Mouse (Mus musculus): Measurements from ENCODE around the gene Prrg2. TPM values are rescaled to one million over a fixed set of nuclear protein-coding genes. Genes with fewer than 3 reads are reported as not detected.
A peak's percentile ranks its signal among the peaks of the same experiment; 100 is the strongest.

Gene Prrg2
- polyA plus RNA-seq, 1 experiment from 2014 or later, result 20.4 TPM

GRCm38 (mm10) chr7:45077322-45077721 lies 14.8 kb upstream of the Prrg2 start:
- Histone ChIP-seq H3K27ac (ENCODE audit: low read depth) (no peak overlapping the region), H3K9ac (replicated peaks) (no peak overlapping the region), H3K4me2 (ENCODE audit: low read depth, low read length) (no peak overlapping the region), H3K4me3 (ENCODE audit: low read depth, low read length) (no peak overlapping the region), H3K4me1 (ENCODE audit: insufficient read depth) (0 out of 2 replicates have a peak, but pooled peaks cover 4% of the 10 kb centered on the region), H3K27me3 (ENCODE audit: insufficient read depth, low read length) (no peaks in the 10 kb centered on the region), H3K9me3 (ENCODE audit: low read length) (no peaks in the 10 kb centered on the region), H3K36me3 (replicated peaks; ENCODE audit: insufficient read depth, low read length) (peaks cover 20% of the 10 kb centered on the region)
- ATAC-seq (no peak), DNase-seq (no peak)
- 92% methylated on average over 14 of the region's 14 CpGs for WGBS (ENCODE audit: insufficient replicate concordance)
- no peak for TF ChIP-seq EP300 (IDR thresholded peaks at IDR 0.05; ENCODE audit: low read depth)
- no peak for TF ChIP-seq CTCF (IDR thresholded peaks at IDR 0.05; ENCODE audit: low read depth)

- Histone ChIP-seq H3K27ac (ENCODE audit: low read depth) (no peak overlapping the region), H3K36me3 (replicated peaks; ENCODE audit: insufficient read depth, low read length) (peaks cover 20% of the 10 kb centered on the region), H3K9me3 (ENCODE audit: low read length) (no peaks in the 10 kb centered on the region), H3K9ac (replicated peaks) (no peak overlapping the region), H3K4me1 (ENCODE audit: insufficient read depth) (0 out of 2 replicates have a peak, but pooled peaks cover 4% of the 10 kb centered on the region), H3K27me3 (ENCODE audit: insufficient read depth, low read length) (no peaks in the 10 kb centered on the region), H3K4me3 (ENCODE audit: low read depth, low read length) (no peak overlapping the region), H3K4me2 (ENCODE audit: low read depth, low read length) (no peak overlapping the region)
- 87% methylated on average over 30 of the region's 30 CpGs for WGBS (ENCODE audit: insufficient replicate concordance)
- TF ChIP-seq CTCF (IDR thresholded peaks at IDR 0.05; ENCODE audit: low read depth) (no peak), EP300 (IDR thresholded peaks at IDR 0.05; ENCODE audit: low read depth) (no peak)
- DNase-seq, result no peak
- no peak for ATAC-seq
Observed at GRCm38 (mm10) chr7:45076501-45076900, 14.0 kb upstream of the Prrg2 start.

- TF ChIP-seq CTCF (IDR thresholded peaks at IDR 0.05; ENCODE audit: low read depth), result no peak
- TF ChIP-seq EP300 (IDR thresholded peaks at IDR 0.05; ENCODE audit: low read depth), result no peak
- Histone ChIP-seq H3K4me1 (ENCODE audit: insufficient read depth) (0 out of 2 replicates have a peak, but pooled peaks cover 4% of the 10 kb centered on the region), H3K9ac (replicated peaks) (no peak overlapping the region), H3K36me3 (replicated peaks; ENCODE audit: insufficient read depth, low read length) (peaks cover 20% of the 10 kb centered on the region), H3K4me3 (ENCODE audit: low read depth, low read length) (no peak overlapping the region), H3K27ac (ENCODE audit: low read depth) (no peak overlapping the region), H3K9me3 (ENCODE audit: low read length) (no peaks in the 10 kb centered on the region), H3K4me2 (ENCODE audit: low read depth, low read length) (no peak overlapping the region), H3K27me3 (ENCODE audit: insufficient read depth, low read length) (no peaks in the 10 kb centered on the region)
- DNase-seq (no peak), ATAC-seq (peak; percentile 67)
- WGBS (ENCODE audit: insufficient replicate concordance), result 63% methylated on average over 4 of the region's 4 CpGs
Observed at GRCm38 (mm10) chr7:45075405-45075804, 12.9 kb upstream of the Prrg2 start.

- Histone ChIP-seq H3K36me3 (replicated peaks; ENCODE audit: insufficient read depth, low read length) (peaks cover 20% of the 10 kb centered on the region), H3K27ac (ENCODE audit: low read depth) (no peak overlapping the region), H3K4me1 (ENCODE audit: insufficient read depth) (0 out of 2 replicates have a peak, but pooled peaks cover 4% of the 10 kb centered on the region), H3K27me3 (ENCODE audit: insufficient read depth, low read length) (no peaks in the 10 kb centered on the region), H3K9ac (replicated peaks) (no peak overlapping the region), H3K4me3 (ENCODE audit: low read depth, low read length) (no peak overlapping the region), H3K9me3 (ENCODE audit: low read length) (no peaks in the 10 kb centered on the region), H3K4me2 (ENCODE audit: low read depth, low read length) (no peak overlapping the region)
- DNase-seq, result no peak
- ATAC-seq, result no peak
- no peak for TF ChIP-seq EP300 (IDR thresholded peaks at IDR 0.05; ENCODE audit: low read depth)
- TF ChIP-seq CTCF (IDR thresholded peaks at IDR 0.05; ENCODE audit: low read depth), result no peak
- 77% methylated on average over 12 of the region's 12 CpGs for WGBS (ENCODE audit: insufficient replicate concordance)
Observed at GRCm38 (mm10) chr7:45073949-45074348, 11.5 kb upstream of the Prrg2 start.

GRCm38 (mm10) chr7:45073171-45073707 lies 10.8 kb upstream of the Prrg2 start:
- no peak overlapping the region for H3K9ac ChIP-seq (replicated peaks)
- no peak overlapping the region for H3K4me3 ChIP-seq (ENCODE audit: low read depth, low read length)
- DNase-seq (no peak), ATAC-seq (no peak)
- H3K27me3 ChIP-seq (ENCODE audit: insufficient read depth, low read length), result no peaks in the 10 kb centered on the region
- H3K27ac ChIP-seq (ENCODE audit: low read depth), result no peak overlapping the region
- peaks cover 20% of the 10 kb centered on the region for H3K36me3 ChIP-seq (replicated peaks; ENCODE audit: insufficient read depth, low read length)
- TF ChIP-seq EP300 (IDR thresholded peaks at IDR 0.05; ENCODE audit: low read depth) (no peak), CTCF (IDR thresholded peaks at IDR 0.05; ENCODE audit: low read depth) (no peak)
- H3K4me1 ChIP-seq (ENCODE audit: insufficient read depth), result 0 out of 2 replicates have a peak, but pooled peaks cover 4% of the 10 kb centered on the region
- no peaks in the 10 kb centered on the region for H3K9me3 ChIP-seq (ENCODE audit: low read length)
- 53% methylated on average over 7 of the region's 7 CpGs for WGBS (ENCODE audit: insufficient replicate concordance)
- no peak overlapping the region for H3K4me2 ChIP-seq (ENCODE audit: low read depth, low read length)

- no peaks in the 10 kb centered on the region for H3K9me3 ChIP-seq (ENCODE audit: low read length)
- TF ChIP-seq CTCF (IDR thresholded peaks at IDR 0.05; ENCODE audit: low read depth) (peak; percentile 62), EP300 (IDR thresholded peaks at IDR 0.05; ENCODE audit: low read depth) (no peak)
- H3K27ac ChIP-seq (ENCODE audit: low read depth), result peak overlapping the region; percentile 9; the same call in 1 of the 2 replicates
- H3K4me3 ChIP-seq (ENCODE audit: low read depth, low read length), result no peak overlapping the region
- H3K4me1 ChIP-seq (ENCODE audit: insufficient read depth), result 0 out of 2 replicates have a peak, but pooled peaks cover 4% of the 10 kb centered on the region
- H3K9ac ChIP-seq (replicated peaks), result no peak overlapping the region
- WGBS (ENCODE audit: insufficient replicate concordance), result 69% methylated on average over 2 of the region's 2 CpGs
- H3K27me3 ChIP-seq (ENCODE audit: insufficient read depth, low read length), result no peaks in the 10 kb centered on the region
- peak; percentile 35 for ATAC-seq
- H3K4me2 ChIP-seq (ENCODE audit: low read depth, low read length), result no peak overlapping the region
- no peak for DNase-seq
- peaks cover 13% of the 10 kb centered on the region for H3K36me3 ChIP-seq (replicated peaks; ENCODE audit: insufficient read depth, low read length)
Observed at GRCm38 (mm10) chr7:45072230-45072629, 9.8 kb upstream of the Prrg2 start.

Measured in liver, postnatal 0 days (tissue).